Mouse (Mus musculus): ENCODE results near the gene Emc7. TPM values are rescaled to one million over a fixed set of nuclear protein-coding genes. Genes with fewer than 3 reads are reported as not detected.
A peak's percentile ranks its signal among the peaks of the same experiment; 100 is the strongest.
"Not testable (repeated sequence)": the region's sequence is repeated elsewhere in the genome, so short reads cannot be mapped to it uniquely, and the experiment has no call there.

Gene Emc7
- 20.9 and 21.8 TPM in 2 replicates for polyA plus RNA-seq (2015; fragmentation: Nextera tagmentation; extraction: Ambion mirVana)

DNA sequence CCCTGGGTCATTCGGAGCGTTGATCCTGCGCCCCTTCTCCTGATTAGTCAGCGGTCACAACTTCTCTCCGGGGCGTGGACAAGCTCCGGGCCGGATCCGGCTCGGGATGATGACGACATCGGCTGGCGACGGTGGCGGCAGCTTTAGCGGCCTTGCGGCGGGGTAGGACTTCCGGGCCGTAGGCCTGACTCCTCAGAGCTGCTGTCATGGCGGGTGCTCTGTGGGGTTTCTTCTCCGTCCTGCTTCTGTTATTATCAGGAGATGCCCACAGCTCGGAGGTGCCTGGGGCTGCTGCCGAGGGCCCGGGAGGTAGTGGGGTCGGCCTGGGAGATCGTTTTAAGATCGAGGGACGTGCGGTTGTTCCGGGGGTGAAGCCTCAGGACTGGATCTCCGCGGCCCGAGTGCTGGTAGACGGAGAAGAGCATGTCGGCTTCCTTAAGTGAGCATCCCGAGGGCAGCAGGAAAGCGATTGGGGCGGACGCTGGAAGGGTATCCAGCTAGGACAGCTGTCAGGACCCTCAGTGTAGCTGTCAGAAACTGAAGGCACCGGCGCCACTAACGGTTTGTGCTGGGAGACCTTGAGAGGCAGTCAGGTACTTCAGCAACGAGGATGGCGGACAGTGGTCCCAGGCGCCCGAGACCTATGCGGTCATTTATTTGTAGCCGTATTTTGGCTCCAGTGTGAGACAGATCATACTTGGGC is at the start of gene Emc7:
Emc7 (plus strand) TSS at position 136 of the 703 bp plus-strand sequence.
- no peaks in the 10 kb centered on the region for H3K9me3 ChIP-seq
- ATAC-seq (ENCODE audit: low read depth) = peak; percentile 97
- H3K27ac ChIP-seq (replicated peaks) = peak within 1 kb of the TSS; percentile 84
- peak within 1 kb of the TSS; percentile 88 for H3K9ac ChIP-seq
- H3K4me3 ChIP-seq = peak within 1 kb of the TSS; percentile 83
- peaks cover 19% of the 10 kb centered on the region for H3K4me1 ChIP-seq (replicated peaks)
- under 1% methylated on average over 49 of the region's 49 CpGs for WGBS
- peak within 1 kb of the TSS; percentile 84 for H3K4me2 ChIP-seq
- H3K27me3 ChIP-seq = no peaks in the 10 kb centered on the region
- peaks cover 2% of the 10 kb centered on the region for H3K36me3 ChIP-seq

DNA sequence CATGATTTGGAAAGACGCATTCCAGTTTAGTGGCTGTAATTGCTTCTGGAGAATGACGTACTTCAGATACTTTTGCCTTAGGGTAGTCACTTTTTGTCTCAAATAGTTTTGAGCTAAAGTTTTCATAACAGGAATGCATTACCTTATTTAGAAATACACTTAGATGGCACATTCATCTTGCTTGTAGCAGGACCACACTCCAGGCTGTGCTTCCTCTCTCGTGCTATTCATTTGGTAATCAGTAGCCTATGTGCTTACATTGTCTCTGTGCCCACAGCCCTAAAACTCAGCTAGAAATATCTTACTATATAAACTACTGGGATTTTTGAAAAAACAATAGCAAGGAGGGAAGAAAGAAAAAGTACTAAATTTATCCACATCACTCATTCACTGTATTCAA is 47.8 kb upstream of the Emc7 start:
- Histone ChIP-seq H3K27me3 (no peaks in the 10 kb centered on the region), H3K4me1 (replicated peaks) (no peaks in the 10 kb centered on the region), H3K4me3 (no peak overlapping the region), H3K9ac (no peak overlapping the region), H3K36me3 (peaks cover 27% of the 10 kb centered on the region), H3K27ac (replicated peaks) (no peak overlapping the region), H3K4me2 (no peak overlapping the region), H3K9me3 (no peaks in the 10 kb centered on the region)
- 95% methylated on average over 3 of the region's 3 CpGs for WGBS
- no peak for ATAC-seq (ENCODE audit: low read depth)

DNA sequence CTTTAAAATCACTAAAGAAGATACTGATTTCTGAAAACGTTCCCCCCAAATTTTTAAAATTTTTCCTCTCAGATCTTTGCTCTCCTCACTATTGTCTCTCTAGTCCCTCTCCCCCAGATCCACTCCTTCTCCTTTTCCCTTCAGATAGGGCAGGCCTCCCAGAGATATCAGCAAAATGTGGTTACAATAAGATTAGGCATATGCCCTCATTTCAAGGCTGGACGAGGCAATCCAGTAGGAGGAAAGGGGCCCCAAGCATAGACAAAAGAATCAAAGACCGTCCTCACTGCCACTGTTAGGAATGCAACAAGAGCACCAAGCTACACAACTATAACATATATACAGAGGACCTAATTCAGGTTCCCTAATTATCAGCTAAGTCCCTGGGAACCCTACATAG is 29.5 kb upstream of the Emc7 start:
- no peaks in the 10 kb centered on the region for H3K9me3 ChIP-seq
- no peak overlapping the region for H3K4me3 ChIP-seq
- ATAC-seq (ENCODE audit: low read depth) = no peak
- H3K9ac ChIP-seq = no peak overlapping the region
- no peaks in the 10 kb centered on the region for H3K4me1 ChIP-seq (replicated peaks)
- no peaks in the 10 kb centered on the region for H3K36me3 ChIP-seq
- WGBS = 74% methylated on average over 3 of the region's 3 CpGs
- H3K27me3 ChIP-seq = no peaks in the 10 kb centered on the region
- no peak overlapping the region for H3K4me2 ChIP-seq
- no peak overlapping the region for H3K27ac ChIP-seq (replicated peaks)

DNA sequence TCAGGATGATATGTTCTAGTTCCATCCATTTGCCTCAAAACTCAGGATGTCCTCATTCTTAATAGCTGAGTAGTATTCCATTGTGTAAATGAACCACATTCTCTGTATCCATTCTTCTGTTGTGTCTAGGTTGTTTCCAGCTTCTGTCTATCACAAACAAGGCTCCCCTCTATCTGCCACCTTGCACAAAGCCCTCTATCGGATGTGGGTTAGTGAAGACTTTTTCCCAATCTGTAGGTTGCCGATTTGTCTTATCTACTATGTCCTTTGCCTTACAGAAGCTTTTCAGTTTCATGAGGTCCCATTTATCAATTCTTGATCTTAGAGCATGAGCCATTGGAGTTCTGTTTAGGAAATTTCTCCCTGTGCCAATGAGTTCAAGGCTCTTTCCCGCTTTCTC is 26.3 kb upstream of the Emc7 start:
- H3K4me2 ChIP-seq; H3K4me3 ChIP-seq; H3K27ac ChIP-seq (replicated peaks); H3K27me3 ChIP-seq; H3K4me1 ChIP-seq (replicated peaks); H3K36me3 ChIP-seq; H3K9me3 ChIP-seq; H3K9ac ChIP-seq; ATAC-seq (ENCODE audit: low read depth): not testable (repeated sequence)
- WGBS = 91% methylated on average over 3 of the region's 3 CpGs

DNA sequence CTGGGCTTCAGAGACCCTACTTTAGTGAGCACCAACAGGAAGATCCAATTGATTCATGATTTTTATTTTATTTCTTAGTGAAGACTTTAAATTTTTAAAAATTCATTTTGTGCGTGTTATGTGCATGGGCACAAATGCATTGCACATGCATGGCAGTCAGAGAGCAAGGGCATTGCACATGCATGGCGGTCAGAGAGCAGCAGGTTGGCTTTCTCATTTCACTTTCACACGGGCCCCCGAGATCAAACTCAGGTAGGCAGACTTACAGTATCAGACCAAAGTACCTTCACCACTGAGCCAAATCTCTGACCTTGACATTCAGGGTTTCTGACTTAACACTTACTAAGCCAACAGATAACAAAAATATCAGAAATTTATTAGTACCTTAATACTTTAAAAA is 25.1 kb upstream of the Emc7 start:
- no peak overlapping the region for H3K4me2 ChIP-seq
- WGBS = 93% methylated on average over 4 of the region's 4 CpGs
- H3K4me3 ChIP-seq = no peak overlapping the region
- no peaks in the 10 kb centered on the region for H3K27me3 ChIP-seq
- no peaks in the 10 kb centered on the region for H3K4me1 ChIP-seq (replicated peaks)
- ATAC-seq (ENCODE audit: low read depth) = no peak
- H3K9me3 ChIP-seq = no peaks in the 10 kb centered on the region
- no peak overlapping the region for H3K27ac ChIP-seq (replicated peaks)
- H3K36me3 ChIP-seq = no peaks in the 10 kb centered on the region
- H3K9ac ChIP-seq = no peak overlapping the region

DNA sequence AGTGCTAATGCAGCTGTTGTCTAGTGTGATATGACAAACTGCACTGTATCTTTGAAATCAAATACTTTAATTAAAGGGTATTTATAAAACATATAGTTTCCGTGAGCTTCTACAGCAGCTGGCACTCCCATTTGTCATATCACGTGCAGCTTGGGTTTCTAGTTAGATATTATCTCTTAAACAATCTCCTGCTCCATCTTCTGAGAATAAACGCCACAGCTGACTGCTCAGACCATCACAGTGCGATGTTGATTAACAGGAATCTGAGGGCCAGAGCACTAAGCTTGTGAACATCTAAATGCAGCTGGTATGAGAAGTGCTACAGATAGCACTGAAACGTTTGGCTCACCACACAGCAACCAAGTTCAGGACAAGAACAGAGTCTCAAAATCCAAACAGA is 24.4 kb upstream of the Emc7 start:
- no peak for ATAC-seq (ENCODE audit: low read depth)
- no peaks in the 10 kb centered on the region for H3K36me3 ChIP-seq
- H3K9ac ChIP-seq = no peak overlapping the region
- no peak overlapping the region for H3K4me3 ChIP-seq
- H3K4me2 ChIP-seq = no peak overlapping the region
- H3K27me3 ChIP-seq = no peaks in the 10 kb centered on the region
- 78% methylated on average over 5 of the region's 5 CpGs for WGBS
- no peaks in the 10 kb centered on the region for H3K9me3 ChIP-seq
- no peaks in the 10 kb centered on the region for H3K4me1 ChIP-seq (replicated peaks)
- no peak overlapping the region for H3K27ac ChIP-seq (replicated peaks)

DNA sequence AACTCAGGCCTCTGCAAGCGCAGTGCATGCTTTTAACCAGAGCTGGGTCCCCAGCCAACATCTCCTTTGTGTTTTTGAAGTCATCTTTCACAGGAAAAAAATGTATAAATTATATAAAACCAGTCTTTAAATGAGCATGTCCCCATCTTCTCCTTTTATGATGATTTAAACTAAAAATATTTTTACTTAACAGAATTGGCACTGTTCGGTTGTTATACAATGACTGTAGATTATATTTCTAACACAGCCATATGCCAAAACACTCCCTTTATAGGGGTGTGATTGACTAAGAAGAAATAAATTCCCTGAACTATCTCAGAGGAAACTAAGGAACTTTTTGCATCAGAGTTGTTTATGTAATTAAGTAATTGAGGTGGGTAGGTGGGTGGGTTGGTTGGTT is 22.3 kb upstream of the Emc7 start:
- Histone ChIP-seq H3K9me3 (no peaks in the 10 kb centered on the region), H3K9ac (no peak overlapping the region), H3K36me3 (no peaks in the 10 kb centered on the region), H3K27ac (replicated peaks) (no peak overlapping the region), H3K4me3 (no peak overlapping the region), H3K27me3 (no peaks in the 10 kb centered on the region), H3K4me2 (no peak overlapping the region), H3K4me1 (replicated peaks) (no peaks in the 10 kb centered on the region)
- no peak for ATAC-seq (ENCODE audit: low read depth)
- 89% methylated on average over 2 of the region's 2 CpGs for WGBS

DNA sequence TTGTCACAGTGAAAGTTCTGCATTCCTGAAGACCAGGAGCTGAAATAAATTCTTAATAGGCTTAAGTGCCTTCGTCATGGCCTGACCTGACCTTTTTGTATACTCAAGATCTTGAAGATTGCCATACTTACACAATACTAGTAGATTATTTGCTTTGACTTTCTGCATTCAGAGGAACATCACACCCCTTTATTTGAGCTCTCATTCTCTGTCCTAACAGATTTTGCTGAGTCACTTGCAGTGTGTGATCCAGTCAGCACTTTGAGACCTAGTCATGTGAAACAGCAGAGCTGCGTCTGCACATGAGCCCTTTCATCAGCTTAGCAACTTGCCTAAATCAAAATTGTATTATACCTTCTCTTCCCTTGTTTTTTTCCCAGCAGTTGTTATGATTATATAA is 21.4 kb upstream of the Emc7 start:
- Histone ChIP-seq H3K36me3 (no peaks in the 10 kb centered on the region), H3K4me1 (replicated peaks) (no peaks in the 10 kb centered on the region), H3K27me3 (no peaks in the 10 kb centered on the region), H3K4me2 (no peak overlapping the region), H3K27ac (replicated peaks) (no peak overlapping the region), H3K4me3 (no peak overlapping the region), H3K9ac (no peak overlapping the region), H3K9me3 (no peaks in the 10 kb centered on the region)
- WGBS = 82% methylated on average over 2 of the region's 2 CpGs
- no peak for ATAC-seq (ENCODE audit: low read depth)

DNA sequence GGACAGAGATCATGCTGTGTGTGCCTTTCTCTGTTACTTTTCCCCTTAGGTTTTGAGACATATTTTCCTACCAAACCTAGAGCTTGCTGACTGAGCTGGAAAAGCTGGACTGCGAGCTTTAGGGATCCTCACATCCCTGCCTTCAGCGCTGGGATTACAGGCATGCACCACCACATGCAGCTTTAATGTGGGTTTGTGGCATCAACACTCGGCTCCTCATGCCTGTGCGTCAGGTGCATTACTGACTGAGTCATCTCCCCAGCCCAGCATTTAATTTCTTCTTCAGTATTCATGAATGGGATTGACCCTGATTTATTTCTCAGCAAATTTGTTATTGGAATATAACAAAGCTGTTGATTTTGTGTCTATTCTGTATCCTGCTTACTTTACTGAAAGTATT is 18.5 kb upstream of the Emc7 start:
- no peak overlapping the region for H3K27ac ChIP-seq (replicated peaks)
- no peaks in the 10 kb centered on the region for H3K9me3 ChIP-seq
- no peaks in the 10 kb centered on the region for H3K36me3 ChIP-seq
- no peak overlapping the region for H3K4me2 ChIP-seq
- no peak overlapping the region for H3K4me3 ChIP-seq
- H3K4me1 ChIP-seq (replicated peaks) = no peaks in the 10 kb centered on the region
- no peak overlapping the region for H3K9ac ChIP-seq
- WGBS = 83% methylated on average over 4 of the region's 4 CpGs
- ATAC-seq (ENCODE audit: low read depth) = no peak
- H3K27me3 ChIP-seq = no peaks in the 10 kb centered on the region

DNA sequence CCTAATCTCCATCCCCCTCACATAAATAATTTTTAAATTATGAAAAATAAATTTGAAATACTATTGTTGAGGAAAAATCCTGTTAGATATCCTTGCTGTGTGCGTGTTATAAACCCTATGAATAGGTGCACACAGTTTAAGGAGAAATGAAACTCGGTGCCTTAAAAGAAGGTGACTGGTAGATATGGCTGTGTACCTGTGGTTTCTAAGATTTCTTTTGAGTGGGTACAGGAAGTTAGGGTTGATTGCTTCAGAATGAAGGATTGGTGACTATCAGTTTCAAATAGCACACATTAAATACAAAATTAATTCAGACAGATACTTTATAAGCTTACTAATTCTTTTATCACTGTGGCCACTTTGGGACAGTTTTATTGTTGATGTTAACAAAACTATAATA is 17.2 kb upstream of the Emc7 start:
- no peak for ATAC-seq (ENCODE audit: low read depth)
- 95% methylated on average over 2 of the region's 2 CpGs for WGBS
- Histone ChIP-seq H3K4me2 (no peak overlapping the region), H3K36me3 (no peaks in the 10 kb centered on the region), H3K9ac (no peak overlapping the region), H3K27me3 (no peaks in the 10 kb centered on the region), H3K4me3 (no peak overlapping the region), H3K9me3 (no peaks in the 10 kb centered on the region), H3K4me1 (replicated peaks) (no peaks in the 10 kb centered on the region), H3K27ac (replicated peaks) (no peak overlapping the region)

DNA sequence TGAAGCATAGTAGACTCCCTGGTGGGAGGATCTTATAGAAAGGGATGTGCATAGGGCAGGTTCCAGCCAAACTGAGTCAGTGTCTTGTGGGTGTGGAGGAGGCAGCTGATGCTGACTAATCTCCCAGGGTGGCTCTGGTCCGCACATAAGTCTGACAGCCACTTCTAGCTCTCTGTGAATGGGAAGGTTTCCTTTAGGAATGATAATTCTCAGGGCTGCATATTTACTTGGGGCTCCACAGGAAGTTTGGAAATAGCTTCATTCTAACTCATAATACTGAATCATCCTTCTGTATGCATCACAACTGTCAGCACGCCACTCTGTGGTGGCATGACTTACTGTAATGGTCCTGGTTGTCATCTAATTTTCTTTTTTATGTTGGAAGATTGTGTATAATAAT is 11.3 kb upstream of the Emc7 start:
- Histone ChIP-seq H3K9ac (no peak overlapping the region), H3K4me2 (no peak overlapping the region), H3K27me3 (no peaks in the 10 kb centered on the region; the same call in 1 of the 2 replicates), H3K4me1 (replicated peaks) (no peaks in the 10 kb centered on the region), H3K9me3 (no peaks in the 10 kb centered on the region), H3K27ac (replicated peaks) (no peak overlapping the region), H3K4me3 (no peak overlapping the region), H3K36me3 (no peaks in the 10 kb centered on the region)
- no peak for ATAC-seq (ENCODE audit: low read depth)
- WGBS = 83% methylated on average over 2 of the region's 2 CpGs

DNA sequence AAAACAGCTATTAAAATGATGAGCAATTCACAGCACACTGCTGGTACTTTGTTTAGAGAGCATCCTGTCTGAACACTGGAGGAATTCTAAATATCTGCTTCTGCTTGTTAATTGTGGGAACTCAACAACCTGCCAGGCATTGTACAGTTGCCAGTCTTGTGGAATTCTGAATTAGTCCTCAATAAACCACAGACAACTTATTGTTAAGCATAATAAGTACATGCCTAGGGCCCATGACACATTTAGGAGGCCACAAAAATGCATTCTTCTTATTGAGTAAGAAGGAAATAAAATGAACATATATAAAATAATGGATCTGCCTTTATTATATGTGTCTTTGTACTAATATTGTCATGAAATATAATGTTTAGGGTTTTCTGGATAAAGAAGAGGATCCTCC is 9.3 kb upstream of the Emc7 start:
- ATAC-seq (ENCODE audit: low read depth) = no peak
- Histone ChIP-seq H3K4me3 (no peak overlapping the region), H3K4me2 (no peak overlapping the region), H3K9me3 (no peaks in the 10 kb centered on the region), H3K27me3 (no peaks in the 10 kb centered on the region; the same call in 1 of the 2 replicates), H3K36me3 (no peaks in the 10 kb centered on the region), H3K9ac (no peak overlapping the region), H3K27ac (replicated peaks) (no peak overlapping the region), H3K4me1 (replicated peaks) (no peaks in the 10 kb centered on the region)

DNA sequence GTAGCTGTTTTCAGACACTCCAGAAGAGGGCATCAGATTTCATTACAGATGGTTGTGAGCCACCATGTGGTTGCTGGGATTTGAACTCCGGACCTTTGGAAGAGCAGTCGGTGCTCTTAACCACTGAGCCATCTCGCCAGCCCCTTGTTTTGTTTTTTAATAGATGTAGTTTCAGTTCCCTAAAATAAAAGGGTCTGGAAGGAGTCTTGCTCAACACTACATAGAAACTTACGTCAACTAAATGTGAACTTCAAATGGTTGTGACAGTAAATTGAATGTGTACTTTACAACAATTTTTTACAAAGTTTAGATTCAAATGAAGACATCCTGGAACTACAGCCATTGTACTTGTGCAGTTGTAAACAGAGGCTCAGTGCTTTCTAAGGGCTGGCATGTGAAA is 6.8 kb upstream of the Emc7 start:
- not testable (repeated sequence) for H3K36me3 ChIP-seq; H3K4me1 ChIP-seq (replicated peaks); H3K9me3 ChIP-seq; H3K27me3 ChIP-seq; H3K27ac ChIP-seq (replicated peaks); H3K9ac ChIP-seq; H3K4me2 ChIP-seq; H3K4me3 ChIP-seq; ATAC-seq (ENCODE audit: low read depth)
- 73% methylated on average over 4 of the region's 4 CpGs for WGBS
